8 mouse cellular contexts compared by ENCODE assay signal in genomic region chr4:132462836-132463235, GRCm38 (mm10). TPM values are rescaled to one million over a fixed set of nuclear protein-coding genes. Genes with fewer than 3 reads are reported as not detected.
DNase-seq lines count a peak whose midpoint lies in the region; ATAC-seq and TF ChIP-seq lines count a peak whose summit lies in the region.

No protein-coding gene starts in this region.

- no peak for DNase-seq in left cerebral cortex, adult 2 months (ENCODE audit: extremely low spot score in 1 of 2, low spot score in 2 of 2)
- no peak for DNase-seq in left cerebral cortex, postnatal 25 days (ENCODE audit: low spot score in 2 of 2)
- peak; percentile 21 for DNase-seq in R1 (ENCODE audit: low read depth, low spot score)
- DNase-seq in hindbrain, embryonic 11.5 days (ENCODE audit: low spot score) = no peak
- DNase-seq in layer of hippocampus, adult 9-10 months (ENCODE audit: low spot score) = no peak
- DNase-seq in lung, postnatal 10 days = no peak
- DNase-seq in frontal cortex, postnatal 25 days (ENCODE audit: low spot score in 2 of 2) = no peak

- 16% methylated on average over 11 of the region's 11 CpGs for WGBS in hindbrain, embryonic 11.5 days
- WGBS in midbrain, embryonic 15.5 days = 17% methylated on average over 11 of the region's 11 CpGs

- H3K36me3 ChIP-seq in hindbrain, embryonic 11.5 days (ENCODE audit: control insufficient read depth, insufficient read depth, low read length) = peaks cover 7% of the 10 kb centered on the region; the same call in 1 of the 2 replicates
- peaks cover 23% of the 10 kb centered on the region for H3K36me3 ChIP-seq in midbrain, embryonic 15.5 days (replicated peaks)

- no peak for ATAC-seq in hindbrain, embryonic 11.5 days (ENCODE audit: low FRiP score)
- no peak for ATAC-seq in midbrain, embryonic 15.5 days (replicated peaks)

- H3K9ac ChIP-seq in hindbrain, embryonic 11.5 days (ENCODE audit: low read depth, low read length) = peak overlapping the region; percentile 74
- peak overlapping the region; percentile 59 for H3K9ac ChIP-seq in midbrain, embryonic 15.5 days

- peak overlapping the region; percentile 55 for H3K4me3 ChIP-seq in left cerebral cortex, adult 2 months
- peak overlapping the region; percentile 83 for H3K4me3 ChIP-seq in hindbrain, embryonic 11.5 days (ENCODE audit: low read depth, low read length)
- peak overlapping the region; percentile 82 for H3K4me3 ChIP-seq in midbrain, embryonic 15.5 days

- no peaks in the 10 kb centered on the region for H3K27me3 ChIP-seq in hindbrain, embryonic 11.5 days (ENCODE audit: control insufficient read depth, insufficient read depth, low read length)
- no peaks in the 10 kb centered on the region for H3K27me3 ChIP-seq in midbrain, embryonic 15.5 days (replicated peaks)

- TF ChIP-seq CTCF in left cerebral cortex, adult 2 months (IDR thresholded peaks at IDR 0.05) = no peak

- H3K4me2 ChIP-seq in hindbrain, embryonic 11.5 days (replicated peaks; ENCODE audit: low read depth, low read length) = peak overlapping the region; percentile 79
- H3K4me2 ChIP-seq in midbrain, embryonic 15.5 days = peak overlapping the region; percentile 79

- H3K9me3 ChIP-seq in hindbrain, embryonic 11.5 days (ENCODE audit: control insufficient read depth, low read length) = no peaks in the 10 kb centered on the region
- no peaks in the 10 kb centered on the region for H3K9me3 ChIP-seq in midbrain, embryonic 15.5 days

- no peak overlapping the region for H3K27ac ChIP-seq in left cerebral cortex, adult 2 months
- H3K27ac ChIP-seq in hindbrain, embryonic 11.5 days (ENCODE audit: low read depth, low read length) = no peak overlapping the region
- no peak overlapping the region for H3K27ac ChIP-seq in midbrain, embryonic 15.5 days

- intact Hi-C loops in left cerebral cortex, adult 2 months (cut with DNase I) = loop anchor here (1.0 to 5.0 kb wide), 5 partner anchors 41 to 188 kb away; partner anchors contain the start of genes Phactr4, Rcc1, Sesn2 and Taf12
- intact Hi-C loops in left cerebral cortex, postnatal 25 days (cut with DNase I) = loop anchor here (2.0 kb wide), 1 partner anchor 42 kb away; no protein-coding TSS in a partner anchor

- no peaks in the 10 kb centered on the region; the same call in 1 of the 2 replicates for H3K4me1 ChIP-seq in hindbrain, embryonic 11.5 days (replicated peaks; ENCODE audit: control insufficient read depth, insufficient read depth, low read length)
- H3K4me1 ChIP-seq in midbrain, embryonic 15.5 days = peaks cover 24% of the 10 kb centered on the region

RNA-seq across cellular contexts. Expression of gene Med18, which starts 0.9 kb away (rescaled TPM):
- total RNA-seq in left cerebral cortex, adult 2 months (2021) = 10 to 100 TPM in 1 of 2 experiments, 1 to 10 TPM in 1; 8.8 to 10.1 TPM
- 10 to 100 TPM in 1 of 2 experiments, 1 to 10 TPM in 1; 8.5 to 10.8 TPM for total RNA-seq in left cerebral cortex, postnatal 25 days (2021)
- polyA plus RNA-seq in hindbrain, embryonic 11.5 days (2014; fragmentation: Nextera tagmentation; extraction: Ambion mirVana) = 20.2 and 24.6 TPM in 2 replicates
- polyA plus RNA-seq in midbrain, embryonic 15.5 days (2015; fragmentation: Nextera tagmentation; extraction: Ambion mirVana) = 15.9 and 17.7 TPM in 2 replicates

RNA-seq across cellular contexts. Expression of gene Phactr4, which starts 40.5 kb away (rescaled TPM):
- total RNA-seq in left cerebral cortex, adult 2 months (2021) = 1 to 10 TPM; 9.1 to 9.8 TPM
- 10 to 100 TPM in 1 of 2 experiments, 1 to 10 TPM in 1; 8.3 to 11.3 TPM for total RNA-seq in left cerebral cortex, postnatal 25 days (2021)
- polyA plus RNA-seq in hindbrain, embryonic 11.5 days (2014; fragmentation: Nextera tagmentation; extraction: Ambion mirVana) = 23.3 and 27.2 TPM in 2 replicates
- 8.7 and 8.9 TPM in 2 replicates for polyA plus RNA-seq in midbrain, embryonic 15.5 days (2015; fragmentation: Nextera tagmentation; extraction: Ambion mirVana)

RNA-seq across cellular contexts. Expression of gene Sesn2, which starts 47.5 kb away (rescaled TPM):
- 10 to 100 TPM; 10.4 to 10.7 TPM for total RNA-seq in left cerebral cortex, adult 2 months (2021)
- 10 to 100 TPM in 1 of 2 experiments, 1 to 10 TPM in 1; 9.5 to 10.2 TPM for total RNA-seq in left cerebral cortex, postnatal 25 days (2021)
- 5.8 and 7.4 TPM in 2 replicates for polyA plus RNA-seq in hindbrain, embryonic 11.5 days (2014; fragmentation: Nextera tagmentation; extraction: Ambion mirVana)
- 8.1 and 9.7 TPM in 2 replicates for polyA plus RNA-seq in midbrain, embryonic 15.5 days (2015; fragmentation: Nextera tagmentation; extraction: Ambion mirVana)
